Mouse (Mus musculus) T-cell, adult 66 days (primary cell): ENCODE measurements around the gene Daam2. TPM values are rescaled to one million over a fixed set of nuclear protein-coding genes. Genes with fewer than 3 reads are reported as not detected.

Experiments used
- total RNA-seq, 2 experiments: library from RNA; stranded (reverse); gene quantifications; 3 replicates in 1 of 2; 4 replicates in 1 of 2; pipeline ENCODE4 v1.2.4; 2023

Daam2 gene
- not detected for total RNA-seq

GRCm38 (mm10) chr17:49563830-49564470, at the start of gene Daam2:
Gene Daam2 (minus strand): TSS chr17:49564343.

DNA sequence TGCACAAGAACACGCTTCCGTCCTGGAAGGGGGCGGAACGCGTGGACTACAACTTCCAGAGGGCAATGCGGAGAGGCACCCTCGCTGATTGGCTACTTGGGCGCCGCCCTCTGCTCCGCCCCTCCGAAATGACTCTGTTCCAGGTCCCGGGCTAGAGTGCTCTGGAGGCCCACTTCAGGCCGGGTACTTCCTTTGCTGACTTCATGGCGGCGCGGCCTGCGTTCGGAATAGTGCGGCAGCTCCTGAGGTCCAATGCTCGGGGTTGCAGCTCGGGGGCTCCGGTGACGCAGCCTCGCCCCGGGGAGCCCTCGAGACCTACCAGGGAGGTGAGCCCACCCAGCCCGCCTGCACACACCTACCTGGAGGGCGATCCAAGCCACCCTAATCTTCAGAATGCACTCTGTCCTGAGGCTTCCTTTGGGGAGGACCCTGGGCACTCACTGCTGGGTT, 135.9 kb downstream of the Daam2 start, which contains the start of gene Mocs1:
Gene Mocs1, plus strand, starts transcription at position 124 of the 450 bp plus-strand sequence.

Other genes with a start within 250 kb of the Daam2 start
- gene Mocs1, start 136.0 kb downstream of the Daam2 start, total RNA-seq, result 10 to 100 TPM; 32.4 to 32.8 TPM
- not detected for gene Kif6, start 50.8 kb upstream of the Daam2 start, total RNA-seq